Mouse (Mus musculus) ES-E14 (cell line): ENCODE results near the gene Borcs6.

Experiments used
- CHD2 ChIP-seq: IDR thresholded peaks from 2 replicates; pipeline ENCODE4 v1.6.1; 2014; ENCODE audit warnings: mild to moderate bottlenecking, low read depth, low read length, inconsistent platforms
- HCFC1 ChIP-seq: IDR thresholded peaks from 2 replicates; pipeline ENCODE4 v1.6.1; 2012; ENCODE audit warnings: low read length, inconsistent platforms, borderline replicate concordance; ENCODE audit not compliant: insufficient read depth
- MAFK ChIP-seq: IDR thresholded peaks from 2 replicates; pipeline ENCODE4 v1.6.1; 2014; ENCODE audit warnings: mild to moderate bottlenecking, low read depth, low read length, inconsistent platforms; ENCODE audit not compliant: insufficient read depth
- ZC3H11A ChIP-seq: IDR thresholded peaks from 2 replicates; pipeline ENCODE4 v1.6.1; 2012; ENCODE audit warnings: low read depth, mild to moderate bottlenecking, inconsistent platforms, low read length, borderline replicate concordance
- ZNF384 ChIP-seq: IDR thresholded peaks from 2 replicates; pipeline ENCODE4 v1.6.1; 2012; ENCODE audit warnings: low read depth, low read length, inconsistent platforms

DNA sequence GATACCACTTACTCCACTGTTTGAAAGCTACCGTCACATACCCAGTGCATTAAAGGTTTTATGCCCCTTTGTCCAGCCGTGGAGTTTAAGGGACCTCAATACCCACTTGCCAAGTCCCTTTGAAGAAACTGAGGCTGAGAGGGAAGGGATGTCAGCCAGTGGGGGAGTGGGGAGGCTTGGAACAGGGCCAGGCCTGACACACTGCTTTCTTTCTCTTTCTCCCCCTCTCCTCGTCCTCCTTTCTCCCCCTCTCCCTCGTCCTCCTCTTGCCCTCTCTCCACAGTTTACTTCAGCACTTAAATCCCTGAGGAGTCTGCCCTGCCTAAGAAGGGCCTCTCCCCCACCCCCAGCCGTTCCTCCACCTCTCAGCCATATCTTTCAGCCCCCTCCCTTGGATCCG is 30.9 kb downstream of the Borcs6 start:
- no peak for TF ChIP-seq ZC3H11A
- TF ChIP-seq CHD2: no peak
- no peak for TF ChIP-seq ZNF384
- TF ChIP-seq MAFK: no peak
- no peak for TF ChIP-seq HCFC1
